31 mouse cellular contexts compared by ENCODE assay signal in genomic region chr7:100941169-100941568, GRCm38 (mm10). TPM values are rescaled to one million over a fixed set of nuclear protein-coding genes. Genes with fewer than 3 reads are reported as not detected.
DNase-seq lines count a peak whose midpoint lies in the region; ATAC-seq and TF ChIP-seq lines count a peak whose summit lies in the region.
"Had no signal": no experiment of that assay in that cellular context is flagged by ENCODE, and none has a peak within 500 bp of the region (broad histone marks: within the 10 kb centered on the region; RNA-seq: fewer than 3 reads in every experiment).

No protein-coding gene starts in this region.

- 47% methylated on average over 5 of the region's 5 CpGs for whole genome bisulfite sequencing in forebrain, postnatal 0 days
- 35% methylated on average over 5 of the region's 5 CpGs for WGBS in forebrain, embryonic 14.5 days
- 59% methylated on average over 5 of the region's 5 CpGs for WGBS in intestine, postnatal 0 days
- 43% methylated on average over 5 of the region's 5 CpGs for WGBS in intestine, embryonic 15.5 days
- 46% methylated on average over 5 of the region's 5 CpGs for whole genome bisulfite sequencing in lung, adult 2 months

- H3K36me3 ChIP-seq in forebrain, postnatal 0 days (ENCODE audit: insufficient read depth), result no peaks in the 10 kb centered on the region
- H3K36me3 ChIP-seq in forebrain, embryonic 14.5 days (ENCODE audit: control insufficient read depth, insufficient read depth, low read length), result no peaks in the 10 kb centered on the region
- peaks cover 3% of the 10 kb centered on the region; the same call in 1 of the 2 replicates for H3K36me3 ChIP-seq in intestine, postnatal 0 days (ENCODE audit: control insufficient read depth, insufficient read depth)
- no peaks in the 10 kb centered on the region for H3K36me3 ChIP-seq in intestine, embryonic 15.5 days
- H3K36me3 ChIP-seq: embryonic facial prominence, embryonic 12.5 days; forebrain, embryonic 10.5 days; heart, embryonic 10.5 days; heart, embryonic 15.5 days; kidney, embryonic 15.5 days; liver, embryonic 15.5 days; midbrain, embryonic 13.5 days; neural tube, embryonic 13.5 days had no signal

- no peak for ATAC-seq in forebrain, postnatal 0 days
- ATAC-seq in forebrain, embryonic 14.5 days, result no peak
- ATAC-seq in intestine, postnatal 0 days, result no peak
- no peak for ATAC-seq in intestine, embryonic 15.5 days
- no peak for ATAC-seq in erythroblast, adult 5-6 weeks (replicated peaks; ENCODE audit: low FRiP score, poor library complexity, severe bottlenecking)
- ATAC-seq: forebrain, embryonic 16.5 days; midbrain, embryonic 13.5 days had no signal

- no peak overlapping the region for H3K4me2 ChIP-seq in forebrain, postnatal 0 days (ENCODE audit: low read depth)
- no peak overlapping the region for H3K4me2 ChIP-seq in forebrain, embryonic 14.5 days (ENCODE audit: low read length)
- H3K4me2 ChIP-seq in intestine, postnatal 0 days (replicated peaks; ENCODE audit: low read depth), result no peak overlapping the region
- H3K4me2 ChIP-seq in intestine, embryonic 15.5 days (replicated peaks), result no peak overlapping the region
- H3K4me2 ChIP-seq: embryonic facial prominence, embryonic 12.5 days; heart, embryonic 15.5 days; kidney, embryonic 15.5 days; liver, embryonic 15.5 days; midbrain, embryonic 13.5 days; neural tube, embryonic 13.5 days had no signal

- no peak overlapping the region for H3K27ac ChIP-seq in forebrain, postnatal 0 days (ENCODE audit: low read depth, low read length)
- H3K27ac ChIP-seq in forebrain, embryonic 14.5 days (ENCODE audit: low read depth, low read length), result no peak overlapping the region
- H3K27ac ChIP-seq in intestine, postnatal 0 days (ENCODE audit: low read depth, low read length), result no peak overlapping the region
- no peak overlapping the region for H3K27ac ChIP-seq in intestine, embryonic 15.5 days
- H3K27ac ChIP-seq: embryonic facial prominence, embryonic 12.5 days; forebrain, embryonic 10.5 days; heart, embryonic 10.5 days; heart, embryonic 15.5 days; kidney, embryonic 15.5 days; liver, embryonic 15.5 days; macrophage; midbrain, embryonic 13.5 days; neural tube, embryonic 13.5 days had no signal

- H3K27me3 ChIP-seq in forebrain, postnatal 0 days (ENCODE audit: insufficient read depth, low read length), result no peaks in the 10 kb centered on the region
- no peaks in the 10 kb centered on the region for H3K27me3 ChIP-seq in forebrain, embryonic 14.5 days (replicated peaks; ENCODE audit: control insufficient read depth, insufficient read depth, low read length)
- no peaks in the 10 kb centered on the region for H3K27me3 ChIP-seq in intestine, postnatal 0 days (replicated peaks; ENCODE audit: control insufficient read depth, insufficient read depth, low read length)
- no peaks in the 10 kb centered on the region for H3K27me3 ChIP-seq in intestine, embryonic 15.5 days (replicated peaks)
- H3K27me3 ChIP-seq: embryonic facial prominence, embryonic 12.5 days; kidney, embryonic 15.5 days; liver, embryonic 15.5 days; midbrain, embryonic 13.5 days; neural tube, embryonic 13.5 days had no signal

- peak; percentile 27; the same call in 1 of the 2 replicates for TF ChIP-seq CTCF in forebrain, postnatal 0 days (IDR thresholded peaks at IDR 0.05; ENCODE audit: low read depth)
- peak; percentile 48 for TF ChIP-seq CTCF in intestine, postnatal 0 days (IDR thresholded peaks at IDR 0.05; ENCODE audit: low read depth)
- TF ChIP-seq CTCF in lung, adult 2 months (IDR thresholded peaks at IDR 0.05; ENCODE audit: insufficient read depth, low read length), result 0 out of 2 replicates have a peak, but pooled peaks have one; percentile 16

- H3K9ac ChIP-seq in forebrain, postnatal 0 days, result no peak overlapping the region
- no peak overlapping the region for H3K9ac ChIP-seq in forebrain, embryonic 14.5 days (ENCODE audit: low read length)
- H3K9ac ChIP-seq in intestine, postnatal 0 days (ENCODE audit: low read depth, low read length), result no peak overlapping the region
- no peak overlapping the region for H3K9ac ChIP-seq in intestine, embryonic 15.5 days
- H3K9ac ChIP-seq: embryonic facial prominence, embryonic 12.5 days; heart, embryonic 15.5 days; kidney, embryonic 15.5 days; liver, embryonic 15.5 days; midbrain, embryonic 13.5 days; neural tube, embryonic 13.5 days had no signal

- no peaks in the 10 kb centered on the region for H3K9me3 ChIP-seq in forebrain, postnatal 0 days (ENCODE audit: low read length)
- no peaks in the 10 kb centered on the region for H3K9me3 ChIP-seq in forebrain, embryonic 14.5 days (replicated peaks; ENCODE audit: control insufficient read depth, low read length)
- no peaks in the 10 kb centered on the region for H3K9me3 ChIP-seq in intestine, postnatal 0 days (ENCODE audit: control insufficient read depth)
- no peaks in the 10 kb centered on the region for H3K9me3 ChIP-seq in intestine, embryonic 15.5 days
- H3K9me3 ChIP-seq: embryonic facial prominence, embryonic 12.5 days; forebrain, embryonic 10.5 days; heart, embryonic 10.5 days; heart, embryonic 15.5 days; kidney, embryonic 15.5 days; liver, embryonic 15.5 days; midbrain, embryonic 13.5 days; neural tube, embryonic 13.5 days had no signal

- no peak overlapping the region for H3K4me3 ChIP-seq in forebrain, postnatal 0 days (ENCODE audit: low read depth, low read length)
- H3K4me3 ChIP-seq in forebrain, embryonic 14.5 days (ENCODE audit: low read depth, low read length), result no peak overlapping the region
- no peak overlapping the region for H3K4me3 ChIP-seq in intestine, postnatal 0 days (ENCODE audit: low read depth, low read length)
- H3K4me3 ChIP-seq in intestine, embryonic 15.5 days (replicated peaks), result no peak overlapping the region
- no peak overlapping the region for H3K4me3 ChIP-seq in lung, adult 2 months (replicated peaks; ENCODE audit: extremely low read depth, low read depth, low read length)
- H3K4me3 ChIP-seq: embryonic facial prominence, embryonic 12.5 days; forebrain, embryonic 10.5 days; heart, embryonic 10.5 days; heart, embryonic 15.5 days; kidney, embryonic 15.5 days; liver, embryonic 15.5 days; midbrain, embryonic 13.5 days; neural tube, embryonic 13.5 days had no signal

- DNase-seq in forebrain, postnatal 0 days, result no peak
- no peak for DNase-seq in forebrain, embryonic 14.5 days (ENCODE audit: low spot score)
- DNase-seq in lung, adult 2 months, result no peak
- no peak for DNase-seq in lung, adult 18-20 months
- DNase-seq in 416B (ENCODE audit: low read depth), result peak; percentile 33
- DNase-seq: cerebellum, adult 11 months; cerebellum, adult 9-10 months; cerebellum, postnatal 36 days; embryo, embryonic 11 days; gastrocnemius, postnatal 14 days; heart, postnatal 36 days; kidney, adult 11 months; kidney, postnatal 36 days; layer of hippocampus, postnatal 36 days; right cerebral cortex, postnatal 4 days; thymus, postnatal 14 days had no signal

- H3K4me1 ChIP-seq in forebrain, postnatal 0 days (ENCODE audit: insufficient read depth), result peaks cover 3% of the 10 kb centered on the region; the same call in 1 of the 2 replicates
- H3K4me1 ChIP-seq in forebrain, embryonic 14.5 days (ENCODE audit: control insufficient read depth, insufficient read depth, low read length), result peaks cover 15% of the 10 kb centered on the region; the same call in 1 of the 2 replicates
- H3K4me1 ChIP-seq in intestine, postnatal 0 days (replicated peaks; ENCODE audit: control insufficient read depth, insufficient read depth, low read length), result no peaks in the 10 kb centered on the region
- H3K4me1 ChIP-seq in intestine, embryonic 15.5 days (replicated peaks), result peaks cover 11% of the 10 kb centered on the region
- peaks cover 3% of the 10 kb centered on the region for H3K4me1 ChIP-seq in lung, adult 2 months (ENCODE audit: control insufficient read depth, insufficient read depth, low read length)

- TF ChIP-seq POLR2A in lung, adult 2 months (IDR thresholded peaks at IDR 0.05; ENCODE audit: borderline replicate concordance, extremely low read depth, low read depth, low read length), result no peak

RNA-seq across cellular contexts. Expression of gene Arhgef17, which starts 9.3 kb away (rescaled TPM):
- total RNA-seq in forebrain, postnatal 0 days (2014; rRNA removed), result 47.9 and 52.7 TPM in 2 replicates
- 9.8 and 12.5 TPM in 2 replicates for polyA plus RNA-seq in forebrain, postnatal 0 days (2015; fragmentation: Nextera tagmentation; extraction: Ambion mirVana)
- polyA plus RNA-seq in forebrain, embryonic 14.5 days (2014; fragmentation: Nextera tagmentation; extraction: Ambion mirVana), result 8.0 and 8.8 TPM in 2 replicates
- 2.0 and 2.5 TPM in 2 replicates for polyA plus RNA-seq in intestine, postnatal 0 days (2015; fragmentation: Nextera tagmentation; extraction: Ambion mirVana)
- polyA plus RNA-seq in intestine, embryonic 15.5 days (2015; fragmentation: Nextera tagmentation; extraction: Ambion mirVana), result 5.0 and 6.0 TPM in 2 replicates
- polyA plus RNA-seq in lung, adult 2 months (2012; rRNA removed), result 56.6 and 59.0 TPM in 2 replicates
- 0.58 TPM in 1 of 2 replicates, not detected in the other for total RNA-seq in erythroblast, adult 5-6 weeks (2015; ENCODE audit: low replicate concordance)
- not detected in 2 replicates for total RNA-seq in erythroblast, adult 5-6 weeks (2017; ENCODE audit: low replicate concordance)
- total RNA-seq: granulocyte monocyte progenitor cell, adult 5-6 weeks; megakaryocyte-erythroid progenitor cell, adult 5-6 weeks had no signal

RNA-seq across cellular contexts. Expression of gene P2ry6, which starts 33.3 kb away (rescaled TPM):
- 1.2 and 2.3 TPM in 2 replicates for total RNA-seq in forebrain, postnatal 0 days (2014; rRNA removed)
- 3.1 and 3.8 TPM in 2 replicates for polyA plus RNA-seq in forebrain, postnatal 0 days (2015; fragmentation: Nextera tagmentation; extraction: Ambion mirVana)
- polyA plus RNA-seq in forebrain, embryonic 14.5 days (2014; fragmentation: Nextera tagmentation; extraction: Ambion mirVana), result 2.3 and 3.2 TPM in 2 replicates
- 5.7 and 7.0 TPM in 2 replicates for polyA plus RNA-seq in intestine, postnatal 0 days (2015; fragmentation: Nextera tagmentation; extraction: Ambion mirVana)
- 8.4 and 10.4 TPM in 2 replicates for polyA plus RNA-seq in intestine, embryonic 15.5 days (2015; fragmentation: Nextera tagmentation; extraction: Ambion mirVana)
- 59.1 and 61.6 TPM in 2 replicates for polyA plus RNA-seq in lung, adult 2 months (2012; rRNA removed)
- 3.3 and 6.1 TPM in 2 replicates for total RNA-seq in erythroblast, adult 5-6 weeks (2015; ENCODE audit: low replicate concordance)
- 0.42 and 0.94 TPM in 2 replicates for total RNA-seq in erythroblast, adult 5-6 weeks (2017; ENCODE audit: low replicate concordance)
- total RNA-seq: granulocyte monocyte progenitor cell, adult 5-6 weeks; megakaryocyte-erythroid progenitor cell, adult 5-6 weeks had no signal
